Mouse (Mus musculus) CH12.LX (cell line): ENCODE measurements around the gene Wfdc12. TPM values are rescaled to one million over a fixed set of nuclear protein-coding genes. Genes with fewer than 3 reads are reported as not detected.

ENCODE experiments used
- DNase-seq: peaks from one replicate; pipeline ENCODE4 v3.0.0-alpha.2; 2013; ENCODE audit errors: extremely low read depth
- H3K27ac ChIP-seq: 2 replicates; pipeline ENCODE4 v1.5.1; 2012; ENCODE audit warnings: low read depth, mild to moderate bottlenecking, control low read depth, moderate library complexity; ENCODE audit not compliant: insufficient read depth
- H3K27me3 ChIP-seq: replicated peaks from 2 replicates; pipeline ENCODE3; 2012; ENCODE audit warnings: inconsistent platforms
- H3K36me3 ChIP-seq, 2 experiments: replicated peaks in 1 of 2; 2 replicates each; pipeline versions ENCODE3 to v1.6.1; 2012; ENCODE audit warnings: inconsistent platforms in 1 of 2, low read length in 1 of 2, mild to moderate bottlenecking in 1 of 2, mixed read lengths in 1 of 2, moderate library complexity in 1 of 2; ENCODE audit not compliant: control insufficient read depth in 1 of 2, insufficient read depth in 1 of 2
- H3K4me1 ChIP-seq, 2 experiments: 2 replicates each; pipeline ENCODE4 v1.6.1; 2012; ENCODE audit warnings: inconsistent platforms in 1 of 2, moderate library complexity in 1 of 2; ENCODE audit not compliant: insufficient read depth in 2 of 2, control insufficient read depth in 1 of 2
- H3K4me2 ChIP-seq: 2 replicates; pipeline ENCODE4 v1.6.1; 2012; ENCODE audit warnings: low read depth, mild to moderate bottlenecking, control low read depth; ENCODE audit not compliant: poor library complexity, insufficient read depth, severe bottlenecking
- H3K4me3 ChIP-seq, 3 experiments: fragments of 150-350 bp in 1 of 3; sonication (generic) in 1 of 3; replicated peaks in 1 of 3; 2 replicates each; pipeline versions ENCODE3 to v1.5.1; 2011 to 2012; ENCODE audit warnings: low read depth in 2 of 3, low read length in 2 of 3, mild to moderate bottlenecking in 2 of 3, moderate library complexity in 2 of 3, control low read depth in 1 of 3, improper control_type of control experiment in 1 of 3, inconsistent platforms in 1 of 3, mixed read lengths in 1 of 3; ENCODE audit not compliant: poor library complexity in 1 of 3
- H3K79me2 ChIP-seq: replicated peaks from 2 replicates; pipeline ENCODE4 v1.6.1; 2012; ENCODE audit warnings: mild to moderate bottlenecking, moderate library complexity; ENCODE audit not compliant: control insufficient read depth, poor library complexity, insufficient read depth, severe bottlenecking; ENCODE audit errors: extremely low read depth
- H3K9ac ChIP-seq: 2 replicates; pipeline ENCODE4 v1.6.1; 2012; ENCODE audit warnings: low read depth, mild to moderate bottlenecking, control low read depth, moderate library complexity; ENCODE audit not compliant: insufficient read depth
- H3K9me3 ChIP-seq: replicated peaks from 2 replicates; pipeline ENCODE3; 2012; ENCODE audit warnings: low read length, inconsistent platforms, mixed read lengths
- BHLHE40 ChIP-seq: IDR thresholded peaks from 2 replicates; pipeline ENCODE4 v1.6.1; 2011; ENCODE audit warnings: mild to moderate bottlenecking, low read depth, low read length, improper control_type of control experiment
- E2F4 ChIP-seq: IDR thresholded peaks from 2 replicates; pipeline ENCODE4 v1.6.1; 2011; ENCODE audit warnings: low read depth, low read length, improper control_type of control experiment; ENCODE audit not compliant: insufficient replicate concordance
- ELF1 ChIP-seq: IDR thresholded peaks from 2 replicates; pipeline ENCODE4 v1.6.1; 2014; ENCODE audit warnings: low read depth, mild to moderate bottlenecking, inconsistent platforms, low read length, improper control_type of control experiment
- GABPA ChIP-seq: IDR thresholded peaks from 2 replicates; pipeline ENCODE4 v1.6.1; 2012; ENCODE audit warnings: low read depth, low read length, improper control_type of control experiment, inconsistent platforms; ENCODE audit not compliant: insufficient replicate concordance
- IRF4 ChIP-seq: IDR thresholded peaks from 2 replicates; pipeline ENCODE4 v1.6.1; 2014; ENCODE audit warnings: low read depth, mild to moderate bottlenecking, inconsistent platforms, low read length, improper control_type of control experiment
- JUND ChIP-seq: conservative IDR thresholded peaks from 2 replicates; pipeline ENCODE4 v1.6.1; 2011; ENCODE audit warnings: low read depth, low read length, improper control_type of control experiment
- MAFK ChIP-seq: IDR thresholded peaks from 2 replicates; pipeline ENCODE4 v1.6.1; 2011; ENCODE audit warnings: low read length, improper control_type of control experiment; ENCODE audit not compliant: insufficient replicate concordance
- MAX ChIP-seq: IDR thresholded peaks from 2 replicates; pipeline ENCODE4 v1.6.1; 2011; ENCODE audit warnings: low read length, improper control_type of control experiment
- MEF2A ChIP-seq: IDR thresholded peaks from 2 replicates; pipeline ENCODE4 v1.6.1; 2014; ENCODE audit warnings: low read depth, mild to moderate bottlenecking, inconsistent platforms, low read length, improper control_type of control experiment, borderline replicate concordance
- NRF1 ChIP-seq: IDR thresholded peaks from 2 replicates; pipeline ENCODE4 v1.6.1; 2014; ENCODE audit warnings: low read depth, mild to moderate bottlenecking, inconsistent platforms, low read length, improper control_type of control experiment, moderate library complexity
- RAD21 ChIP-seq: IDR thresholded peaks from 2 replicates; pipeline ENCODE4 v1.6.1; 2011; ENCODE audit warnings: low read depth, mild to moderate bottlenecking, low read length, improper control_type of control experiment, moderate library complexity
- RCOR1 ChIP-seq: conservative IDR thresholded peaks from 2 replicates; pipeline ENCODE4 v1.6.1; 2012; ENCODE audit warnings: low read depth, mild to moderate bottlenecking, inconsistent platforms, low read length, improper control_type of control experiment
- SMC3 ChIP-seq: IDR thresholded peaks from 2 replicates; pipeline ENCODE4 v1.6.1; 2011; ENCODE audit warnings: low read depth, low read length, improper control_type of control experiment
- UBTF ChIP-seq: IDR thresholded peaks from 2 replicates; pipeline ENCODE4 v1.6.1; 2012; ENCODE audit warnings: low read depth, mild to moderate bottlenecking, inconsistent platforms, low read length, improper control_type of control experiment, moderate library complexity
- ZC3H11A ChIP-seq: IDR thresholded peaks from 2 replicates; pipeline ENCODE4 v1.6.1; 2012; ENCODE audit warnings: low read depth, mild to moderate bottlenecking, inconsistent platforms, low read length, improper control_type of control experiment
- ZMIZ1 ChIP-seq: IDR thresholded peaks from 2 replicates; pipeline ENCODE4 v1.6.1; 2012; ENCODE audit warnings: low read depth, mild to moderate bottlenecking, inconsistent platforms, low read length, improper control_type of control experiment
- dilution Hi-C: fragments of 300-500 bp; cut with MboI; formaldehyde crosslinking; loops from 2 replicates; pipeline ENCODE4 v1.14.3; 2020; ENCODE audit warnings: low sequenced_read_pairs; ENCODE audit not compliant: extremely low pct_unique_long_range_greater_than_20kb, extremely low pct_ligation_motif_present
- in situ Hi-C: fragments of 300-500 bp; cut with MboI; formaldehyde crosslinking; loops from 3 replicates; pipeline ENCODE4 v1.14.3; 2019; ENCODE audit warnings: low sequenced_read_pairs, low pct_ligation_motif_present, low pct_unique_long_range_greater_than_20kb, mixed read lengths
- polyA plus RNA-seq: library from polyadenylated mRNA; unstranded; fragments of >175 nt; gene quantifications from 2 replicates; pipeline ENCODE4 v1.2.1, GENCODE M21; 2012; ENCODE audit warnings: low read depth; ENCODE audit not compliant: insufficient read length
- total RNA-seq, 2 experiments: library from RNA; depleted of rRNA; stranded (reverse); fragments of 300-350 nt in 1 of 2; fragments of >200 nt in 1 of 2; gene quantifications; 2 replicates each; pipeline ENCODE4 v1.2.3; 2012 to 2014

The Wfdc12 gene
- total and polyA plus RNA-seq, 3 experiments: not detected

- no peak overlapping the region for H3K9ac ChIP-seq
- no peak for DNase-seq
- H3K4me3 ChIP-seq: no peak overlapping the region
- in situ Hi-C loops: no loop called here
- H3K27me3 ChIP-seq: no peaks in the 10 kb centered on the region
- no peak overlapping the region for H3K27ac ChIP-seq
- no peak overlapping the region for H3K4me2 ChIP-seq
- no peak for TF ChIP-seq MEF2A
- TF ChIP-seq NRF1: no peak
- no peak for TF ChIP-seq ELF1
- TF ChIP-seq RAD21: no peak
- no peak for TF ChIP-seq RCOR1
- no peak for TF ChIP-seq MAX
- TF ChIP-seq UBTF: no peak
- TF ChIP-seq E2F4: no peak
- TF ChIP-seq ZC3H11A: no peak
- no peak for TF ChIP-seq ZMIZ1
- no peak for TF ChIP-seq MAFK
- no peak for TF ChIP-seq BHLHE40
- TF ChIP-seq JUND: no peak
- dilution Hi-C loops: no loop called here
- peaks cover 6 to 26% of the 10 kb centered on the region in 2 experiments for H3K4me1 ChIP-seq
- H3K36me3 ChIP-seq: peaks cover 0 to 2% of the 10 kb centered on the region in 2 experiments
- H3K79me2 ChIP-seq: no peaks in the 10 kb centered on the region
- no peaks in the 10 kb centered on the region for H3K9me3 ChIP-seq
These were observed 7.1 kb downstream of the Wfdc12 start for GRCm38 (mm10) chr2:164183340-164183739.

- no peak for DNase-seq
- no peak for TF ChIP-seq SMC3
- TF ChIP-seq IRF4: peak; percentile 21; the same call in 1 of the 2 replicates
- TF ChIP-seq BHLHE40: peak; percentile 47
- no peak for TF ChIP-seq GABPA
- no peak within 1 kb of the TSS for H3K4me2 ChIP-seq
- H3K4me1 ChIP-seq: peaks cover 6 to 26% of the 10 kb centered on the region in 2 experiments
- dilution Hi-C loops: no loop called here
- no peak within 1 kb of the TSS for H3K27ac ChIP-seq
- no peaks in the 10 kb centered on the region for H3K79me2 ChIP-seq
- H3K27me3 ChIP-seq: no peaks in the 10 kb centered on the region
- H3K9ac ChIP-seq: no peak within 1 kb of the TSS
- in situ Hi-C loops: no loop called here
- no peaks in the 10 kb centered on the region for H3K9me3 ChIP-seq
- peaks cover 0 to 2% of the 10 kb centered on the region in 2 experiments for H3K36me3 ChIP-seq
- H3K4me3 ChIP-seq: no peak within 1 kb of the TSS
These were observed 7.6 kb downstream of the Wfdc12 start, which contains the start of gene Wfdc5 for GRCm38 (mm10) chr2:164182692-164183255. Wfdc5 (minus strand) TSS chr2:164182742.
